Mouse (Mus musculus) urinary bladder, postnatal 10 days (tissue): Measurements from ENCODE around the gene Myo1d.
"Not testable (repeated sequence)": the region's sequence is repeated elsewhere in the genome, so short reads cannot be mapped to it uniquely, and the experiment has no call there.

ENCODE experiments used
- DNase-seq: peaks from one replicate; pipeline ENCODE4 v3.0.0; 2022; ENCODE audit warnings: low spot score

The Myo1d gene

GRCm38 (mm10) chr11:80481409-80482050 is 298.3 kb downstream of the Myo1d start:
- DNase-seq, result no peak

- no peak for DNase-seq
Measured at GRCm38 (mm10) chr11:80479906-80480866, 299.6 kb downstream of the Myo1d start.

GRCm38 (mm10) chr11:80479425-80479824 is 300.4 kb downstream of the Myo1d start:
- no peak for DNase-seq

GRCm38 (mm10) chr11:80478694-80479412 is 301.0 kb downstream of the Myo1d start:
- DNase-seq, result no peak

- no peak for DNase-seq
Measured at GRCm38 (mm10) chr11:80477341-80478199, 302.3 kb downstream of the Myo1d start.

GRCm38 (mm10) chr11:80476222-80477189 is 303.3 kb downstream of the Myo1d start, which contains the start of gene Cdk5r1:
TSS of gene Cdk5r1 (plus strand) at chr11:80477023.
- DNase-seq, result no peak

GRCm38 (mm10) chr11:80475544-80475943 is 304.3 kb downstream of the Myo1d start:
- DNase-seq, result no peak

GRCm38 (mm10) chr11:80474846-80475245 is 305.0 kb downstream of the Myo1d start:
- DNase-seq, result no peak

GRCm38 (mm10) chr11:80474175-80474691 is 305.6 kb downstream of the Myo1d start:
- DNase-seq, result no peak

- no peak for DNase-seq
Measured at GRCm38 (mm10) chr11:80471836-80472605, 307.8 kb downstream of the Myo1d start.

- DNase-seq, result not testable (repeated sequence)
Measured at GRCm38 (mm10) chr11:80463605-80464130, 316.2 kb downstream of the Myo1d start.

- DNase-seq, result no peak
Measured at GRCm38 (mm10) chr11:80453198-80453597, 326.6 kb downstream of the Myo1d start.

GRCm38 (mm10) chr11:80452242-80452641 is 327.6 kb downstream of the Myo1d start:
- DNase-seq, result no peak

GRCm38 (mm10) chr11:80449859-80450258 is 330.0 kb downstream of the Myo1d start:
- DNase-seq, result no peak

- DNase-seq, result no peak
Measured at GRCm38 (mm10) chr11:80446916-80447315, 332.9 kb downstream of the Myo1d start.
